Mouse (Mus musculus): ENCODE measurements around the gene Laptm5. TPM values are rescaled to one million over a fixed set of nuclear protein-coding genes. Genes with fewer than 3 reads are reported as not detected.

Gene Laptm5
- 35.0 and 65.5 TPM in 2 replicates for polyA plus RNA-seq (2012; rRNA removed; ENCODE audit: low replicate concordance)

DNA sequence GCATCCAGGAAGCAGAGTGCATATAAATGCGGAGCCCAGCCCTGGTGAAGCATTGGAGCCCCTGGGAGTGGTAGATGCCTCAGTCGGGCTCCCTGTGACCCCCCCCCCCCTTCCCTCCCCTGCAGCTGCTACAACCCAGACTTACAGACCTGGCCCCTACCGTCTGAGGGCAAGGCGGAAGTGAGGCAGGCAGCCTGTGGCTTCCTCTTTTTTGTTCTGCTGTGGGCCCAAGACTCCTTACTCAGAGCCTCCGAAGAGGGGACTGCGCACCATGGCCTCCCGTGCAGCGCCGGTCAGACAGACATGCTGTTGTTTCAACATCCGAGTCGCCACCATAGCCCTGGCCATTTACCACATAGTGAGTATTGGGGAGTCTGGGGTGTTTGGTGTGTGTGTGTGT lies at the start of gene Laptm5:
Laptm5 (plus strand) TSS at position 49 of the 400 bp plus-strand sequence.

DNA sequence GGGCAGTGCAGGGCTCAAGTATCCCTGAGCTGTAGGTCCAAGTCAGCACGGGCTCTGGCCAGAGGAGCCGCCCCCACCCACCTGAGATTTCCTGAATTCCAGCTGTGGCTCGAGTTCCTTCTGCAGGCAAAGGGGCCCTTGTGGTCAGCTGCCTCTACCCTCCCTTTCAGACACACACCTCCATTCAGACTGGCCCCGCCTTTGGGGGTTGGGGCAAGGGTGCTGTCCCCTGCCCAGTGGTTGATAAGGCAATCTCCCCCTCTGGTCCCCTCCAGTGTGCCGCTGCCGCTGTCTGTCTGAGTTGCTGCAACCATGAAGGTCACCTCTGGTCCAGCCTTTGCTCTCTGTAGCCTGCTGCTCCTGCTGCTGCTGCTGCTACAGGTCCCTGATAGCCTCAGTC lies 31.2 kb downstream of the Laptm5 start, which contains the start of gene Matn1:
Matn1 (plus strand) TSS at position 274 of the 400 bp plus-strand sequence.

Other genes with a start within 250 kb of the Laptm5 start
- gene Pum1, start 249.8 kb upstream of the Laptm5 start, polyA plus RNA-seq (2012; rRNA removed; ENCODE audit: low replicate concordance): 29.4 and 37.9 TPM in 2 replicates
- gene Sdc3, start 120.6 kb upstream of the Laptm5 start, polyA plus RNA-seq (2012; rRNA removed; ENCODE audit: low replicate concordance): 12.7 and 29.5 TPM in 2 replicates
- gene Matn1, start 31.3 kb downstream of the Laptm5 start, polyA plus RNA-seq (2012; rRNA removed; ENCODE audit: low replicate concordance): not detected in 2 replicates

Measured in duodenum, adult 2 months (tissue).